Mouse (Mus musculus) urinary bladder, postnatal 14 days (tissue): ENCODE measurements at regions not wholly inside any gene's neighbourhood (a gene's known extent, or its start where the extent isn't known, plus 50 kb on each side); places are given as distances from the start of the nearest gene placed in this dataset.
A peak's percentile ranks its signal among the peaks of the same experiment; 100 is the strongest.
"Not testable (repeated sequence)": the region's sequence is repeated elsewhere in the genome, so short reads cannot be mapped to it uniquely, and the experiment has no call there.

ENCODE experiments used
- DNase-seq: peaks from one replicate; pipeline ENCODE4 v3.0.0; 2021; ENCODE audit warnings: low spot score

DNA sequence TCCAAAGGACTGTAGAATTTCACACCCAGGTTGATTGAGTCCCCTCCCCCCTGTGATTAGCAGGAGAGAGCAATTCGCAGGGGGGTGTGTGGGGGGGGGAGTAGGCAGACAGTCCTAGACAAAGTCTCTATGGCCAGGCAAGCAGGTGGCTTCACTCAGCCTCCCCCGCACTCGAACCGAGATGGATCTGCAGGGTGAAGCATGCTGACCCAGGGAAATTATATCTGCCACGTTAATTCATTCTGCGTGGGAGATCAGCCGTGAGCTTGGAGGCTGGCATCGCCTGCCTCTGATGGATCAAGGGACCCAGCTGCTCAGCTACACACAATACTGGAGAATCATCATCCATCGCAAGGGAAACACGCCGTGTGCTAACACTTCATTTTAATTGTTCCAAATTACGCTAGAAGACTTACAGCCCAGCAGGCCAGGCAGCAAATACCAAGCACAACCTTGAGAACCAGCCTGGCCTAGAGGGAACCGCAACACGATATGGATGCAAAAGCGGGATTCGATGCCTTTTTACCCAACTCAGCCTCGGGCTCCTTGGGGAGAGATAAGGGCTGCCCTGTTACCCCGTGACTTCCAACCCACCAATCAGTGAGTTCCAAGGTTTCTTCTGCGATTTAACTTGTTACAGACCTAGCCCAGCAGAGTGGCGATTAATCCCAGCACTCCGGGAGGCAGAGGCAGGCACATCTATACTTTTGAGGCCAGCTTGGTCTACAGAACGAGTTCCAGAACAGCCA, 137.7 kb upstream of the Top1 start:
- DNase-seq: no peak

GRCm38 (mm10) chr2:160510159-160510558, 135.5 kb upstream of the Top1 start:
- DNase-seq: no peak

- DNase-seq: no peak
These were observed 134.9 kb upstream of the Top1 start for GRCm38 (mm10) chr2:160510635-160511421.

DNA sequence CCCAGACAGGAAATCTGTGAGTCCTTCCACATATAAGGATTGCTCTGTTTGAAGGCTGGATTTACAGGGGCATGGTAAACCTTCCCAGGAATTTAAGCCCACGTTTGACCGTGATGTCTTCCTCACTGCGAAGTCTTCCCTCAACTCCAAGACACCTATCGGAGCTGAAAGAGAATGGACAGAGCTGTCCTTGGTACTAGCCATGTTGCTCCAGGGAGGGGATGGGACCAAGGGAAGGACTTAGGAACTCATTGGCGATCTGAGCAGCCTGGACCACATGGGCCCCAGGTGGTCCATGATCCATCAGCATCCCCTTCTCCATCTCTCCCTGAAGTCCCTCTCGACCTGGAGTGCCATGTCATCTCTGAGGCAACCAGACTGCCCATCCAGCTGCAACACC, 130.1 kb upstream of the Top1 start:
- DNase-seq: no peak

DNA sequence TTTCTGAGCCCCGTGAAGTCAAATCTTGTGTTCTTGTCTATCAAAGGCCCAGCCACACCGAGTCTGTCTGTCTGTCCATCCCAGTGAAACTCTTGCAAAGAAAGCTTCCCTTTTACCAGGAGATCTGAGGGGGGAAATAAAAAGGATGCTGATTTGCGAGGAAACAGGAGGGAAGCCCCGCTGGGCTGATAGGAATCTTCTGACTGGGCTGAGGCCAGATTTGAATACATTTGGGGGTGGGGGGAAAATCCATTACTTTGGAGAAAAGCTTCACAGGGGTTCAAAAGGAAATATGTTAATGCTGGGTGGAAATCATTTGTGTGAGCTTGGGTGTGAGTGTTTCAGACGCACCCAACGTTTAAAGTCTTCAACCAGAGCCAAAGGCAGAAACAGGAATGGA, 129.2 kb upstream of the Top1 start:
- no peak for DNase-seq

DNA sequence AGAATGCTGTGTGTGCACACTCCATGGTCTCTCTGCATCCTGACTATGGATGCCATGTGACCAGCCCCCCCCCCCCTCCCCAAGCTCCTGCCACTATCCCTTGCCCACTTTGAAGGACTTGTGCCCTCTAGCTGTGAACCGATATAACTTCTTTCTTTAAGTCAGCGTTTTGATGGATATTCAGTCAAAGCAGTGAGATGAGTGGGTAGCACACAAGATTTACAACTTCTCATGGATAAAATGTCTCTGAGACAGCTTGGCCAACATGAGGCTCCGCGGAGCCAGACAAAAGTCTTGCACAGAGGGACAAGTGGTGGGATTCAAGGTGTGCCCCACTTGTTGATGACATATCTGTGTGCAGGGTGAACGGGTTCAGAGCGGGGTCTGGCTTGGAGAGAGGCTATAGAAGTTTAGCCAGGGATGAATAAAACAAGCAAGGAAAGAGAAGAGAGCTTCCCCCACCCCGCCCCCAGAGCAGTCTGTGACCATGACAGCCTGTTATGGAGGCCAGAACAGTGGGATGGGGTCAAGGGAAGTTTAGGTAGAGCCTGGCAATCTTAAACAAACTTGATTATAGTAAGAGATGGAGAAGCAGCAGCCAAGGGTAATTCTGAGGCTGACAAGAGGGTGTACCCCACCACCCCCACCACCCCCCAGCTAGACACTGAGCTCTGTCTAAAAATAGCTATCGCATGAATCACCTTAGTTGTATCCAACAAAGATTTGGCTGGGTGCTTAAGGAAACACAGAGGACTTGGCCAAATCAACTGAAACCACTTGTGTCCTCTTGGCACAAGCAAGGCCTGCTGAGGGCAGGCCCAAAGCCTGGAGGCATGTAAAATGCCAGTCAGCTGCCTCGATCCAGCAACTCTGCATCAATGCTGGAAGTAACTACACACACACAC, 120.1 kb upstream of the Top1 start:
- no peak for DNase-seq

DNA sequence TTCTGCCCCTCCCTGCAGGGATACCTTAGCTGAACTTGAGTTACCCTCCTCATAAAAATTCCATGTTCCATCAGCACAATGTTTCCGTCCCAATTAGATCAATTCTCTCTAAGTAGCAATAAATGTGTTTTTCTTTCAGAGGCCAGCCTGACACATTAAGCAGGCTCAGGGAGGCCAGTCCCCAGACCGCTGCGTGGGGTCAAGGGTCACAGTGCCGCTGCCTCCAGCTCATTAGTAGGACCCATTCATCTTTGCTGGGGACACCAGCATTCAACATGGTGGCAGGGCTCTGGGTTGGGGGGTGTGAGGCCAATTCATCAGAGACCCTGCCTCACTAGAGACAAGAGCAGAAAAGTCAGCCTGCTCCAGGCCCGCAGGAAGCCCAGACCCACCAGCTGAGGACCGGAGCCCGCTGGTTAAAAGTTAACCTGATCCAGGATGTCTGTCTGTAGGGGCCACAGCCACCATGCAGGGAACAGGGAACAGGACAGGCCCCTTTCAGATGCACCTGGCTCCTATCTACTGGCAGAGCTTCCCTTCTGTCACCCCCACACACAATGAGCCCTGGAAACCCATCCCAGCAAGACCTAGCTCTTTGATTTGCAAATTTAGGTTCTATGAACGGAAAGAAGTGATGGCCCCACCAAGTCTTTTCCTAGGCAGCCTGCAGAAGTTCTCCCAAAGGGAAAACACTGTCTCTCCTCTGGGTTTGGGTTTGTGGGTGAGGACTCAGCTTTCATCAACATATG, 119.1 kb upstream of the Top1 start:
- no peak for DNase-seq

DNA sequence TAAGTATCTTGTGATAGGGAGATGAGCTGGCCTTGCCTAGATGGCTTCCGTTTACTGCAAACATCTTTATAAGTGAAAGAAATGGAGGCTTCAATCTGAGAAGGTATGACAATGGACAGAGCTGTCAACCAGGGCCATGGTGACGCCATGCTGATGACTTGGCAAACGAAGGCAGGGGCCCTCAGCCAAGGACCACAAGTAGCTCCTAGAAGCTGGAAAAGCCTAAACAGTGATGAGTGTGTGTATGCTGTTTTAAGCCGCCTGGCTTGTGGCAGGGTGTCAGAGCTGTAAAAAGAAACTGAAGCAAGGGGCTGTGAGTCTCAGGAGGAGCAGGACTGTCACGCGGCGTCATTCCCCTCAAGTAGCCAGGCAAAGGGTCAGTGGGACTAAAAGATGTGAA, 116.4 kb upstream of the Top1 start:
- no peak for DNase-seq

- no peak for DNase-seq
These were observed 115.3 kb upstream of the Top1 start for GRCm38 (mm10) chr2:160530377-160530776.

GRCm38 (mm10) chr2:160537319-160537719, 108.4 kb upstream of the Top1 start:
- DNase-seq: no peak

GRCm38 (mm10) chr2:160545527-160545926, 100.2 kb upstream of the Top1 start:
- no peak for DNase-seq

GRCm38 (mm10) chr2:160552121-160552669, 93.5 kb upstream of the Top1 start:
- DNase-seq: no peak

DNA sequence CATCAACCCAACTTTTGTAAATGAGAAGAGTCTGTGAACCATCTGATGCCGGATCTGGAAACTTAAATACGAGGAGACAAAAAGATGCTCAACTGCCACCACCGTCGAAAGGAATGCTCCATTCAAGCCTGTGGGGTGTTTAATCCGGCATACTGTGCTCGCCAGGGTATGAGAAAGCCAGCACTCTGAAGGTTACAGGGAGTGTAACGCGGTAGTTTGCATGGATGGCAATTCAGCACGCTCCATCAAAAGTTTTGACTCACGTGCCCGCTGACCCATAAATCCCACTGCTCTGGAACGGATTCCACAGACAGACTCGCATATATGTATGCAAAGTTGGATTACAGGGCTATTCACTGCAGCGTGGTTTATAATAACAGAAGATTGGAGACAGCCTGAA, 84.0 kb upstream of the Top1 start:
- no peak for DNase-seq

- no peak for DNase-seq
These were observed 77.9 kb upstream of the Top1 start for GRCm38 (mm10) chr2:160567813-160568212.

GRCm38 (mm10) chr2:160569496-160569895, 76.2 kb upstream of the Top1 start:
- DNase-seq: no peak

DNA sequence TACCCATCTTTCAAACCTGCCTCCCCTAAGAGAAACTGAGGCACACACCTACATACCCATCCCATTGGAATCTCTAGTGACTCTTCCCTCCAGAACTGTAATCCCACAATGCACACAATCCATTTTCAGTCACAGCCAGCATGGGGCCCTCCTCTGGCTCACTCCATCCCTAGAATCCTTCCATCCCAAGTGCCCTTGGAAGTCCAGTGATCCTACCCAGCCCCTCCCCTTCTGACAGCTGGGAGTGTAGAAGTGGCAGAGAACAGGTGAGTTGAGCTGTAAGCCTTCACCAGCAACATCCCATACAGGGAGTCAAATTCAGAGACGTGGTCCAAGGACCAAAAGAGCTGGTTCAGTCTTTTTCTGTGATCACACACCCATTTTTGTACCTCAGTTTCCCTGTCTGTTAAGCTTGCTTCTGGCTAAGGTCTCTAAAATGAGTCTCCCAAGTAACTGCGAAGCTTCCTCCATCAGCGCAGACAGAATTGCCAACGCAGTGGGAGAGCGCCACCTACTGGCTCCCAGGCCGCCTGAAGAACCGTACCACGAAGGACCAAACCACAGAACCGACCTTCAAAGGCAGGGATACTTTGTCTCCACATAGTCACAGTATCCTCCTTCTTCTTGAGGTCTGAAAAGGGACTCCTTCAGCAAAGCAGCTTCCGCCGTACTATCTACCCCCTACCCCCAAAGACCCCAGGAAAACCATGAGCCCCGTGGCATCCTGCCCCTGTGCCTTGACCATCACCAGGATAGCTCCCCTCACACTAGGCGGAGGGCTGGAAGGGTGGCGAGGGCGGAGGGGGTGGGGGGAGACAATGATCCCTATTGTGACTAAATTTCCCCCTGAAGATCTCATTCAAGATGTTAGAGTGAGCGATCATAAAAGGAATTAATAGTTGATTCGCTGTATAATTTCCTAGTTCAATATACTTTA, 67.0 kb upstream of the Top1 start:
- DNase-seq: peak; percentile 85

DNA sequence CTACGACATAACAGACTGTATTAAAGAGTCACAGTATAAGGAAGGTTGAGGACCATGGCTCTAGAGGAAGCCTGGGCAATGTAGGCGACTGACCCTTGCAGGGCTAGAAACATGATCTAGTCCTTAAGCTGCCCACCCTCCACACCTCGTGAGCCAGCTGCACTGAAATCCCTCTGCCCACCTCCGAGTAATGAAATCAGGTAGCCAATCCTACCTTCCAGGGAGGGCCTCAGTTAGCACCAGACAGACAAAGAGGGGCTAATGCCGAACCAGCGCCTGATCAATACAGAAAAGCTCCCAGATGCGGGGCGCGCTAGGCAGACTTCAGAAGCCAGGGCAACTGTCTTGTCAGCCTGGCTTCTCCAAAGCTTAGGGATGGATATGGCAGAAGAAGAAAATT, 65.4 kb upstream of the Top1 start:
- no peak for DNase-seq

- DNase-seq: no peak
These were observed 64.7 kb upstream of the Top1 start for GRCm38 (mm10) chr2:160581029-160581428.

DNA sequence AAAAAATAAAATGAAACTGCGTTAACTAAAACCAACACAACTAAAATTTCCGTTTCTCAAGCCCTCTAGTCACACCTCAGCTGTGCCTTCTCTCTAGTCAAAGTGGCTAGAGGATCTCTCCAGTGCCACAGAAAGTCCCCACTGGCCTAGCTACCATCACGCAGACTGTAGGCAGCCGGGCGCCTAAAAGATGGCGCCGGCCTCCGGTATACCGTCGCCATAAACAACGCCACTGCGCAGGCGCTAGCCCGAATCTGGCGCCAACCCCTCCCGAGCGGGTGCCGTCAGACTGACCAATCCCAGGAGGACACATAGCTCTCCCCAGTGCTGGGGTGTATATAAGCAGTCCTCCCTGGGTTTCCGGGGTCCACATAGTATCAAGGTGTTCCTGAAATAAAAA, 62.7 kb upstream of the Top1 start:
- DNase-seq: not testable (repeated sequence)

- no peak for DNase-seq
These were observed 62.2 kb upstream of the Top1 start for GRCm38 (mm10) chr2:160583506-160583905.
